ENCODE assay signal across 8 mouse cellular contexts in genomic region chr14:8080718-8081117, GRCm38 (mm10). TPM values are rescaled to one million over a fixed set of nuclear protein-coding genes. Genes with fewer than 3 reads are reported as not detected.
DNase-seq lines count a peak whose midpoint lies in the region; ATAC-seq and TF ChIP-seq lines count a peak whose summit lies in the region.

No protein-coding gene starts in this region.

- 2% methylated on average over 11 of the region's 11 CpGs for WGBS in intestine, embryonic 15.5 days
- 2% methylated on average over 11 of the region's 11 CpGs for WGBS in stomach, postnatal 0 days

- peaks cover 37% of the 10 kb centered on the region for H3K36me3 ChIP-seq in E14TG2a.4 (ENCODE audit: insufficient read depth, low read length)
- 0 out of 2 replicates have a peak, but pooled peaks cover 4% of the 10 kb centered on the region for H3K36me3 ChIP-seq in intestine, embryonic 15.5 days
- peaks cover 7% of the 10 kb centered on the region; the same call in 1 of the 2 replicates for H3K36me3 ChIP-seq in stomach, postnatal 0 days (ENCODE audit: control insufficient read depth, insufficient read depth, low read length)

- no peaks in the 10 kb centered on the region for H3K27me3 ChIP-seq in E14TG2a.4 (ENCODE audit: insufficient read depth, low read length)
- H3K27me3 ChIP-seq in intestine, embryonic 15.5 days (replicated peaks) = no peaks in the 10 kb centered on the region
- H3K27me3 ChIP-seq in stomach, postnatal 0 days (ENCODE audit: control insufficient read depth, insufficient read depth, low read length) = no peaks in the 10 kb centered on the region

- TF ChIP-seq EP300 in stomach, postnatal 0 days (optimal IDR thresholded peaks at IDR 0.05) = no peak

- ATAC-seq in intestine, embryonic 15.5 days = peak; percentile 64
- peak; percentile 30; the same call in 1 of the 2 replicates for ATAC-seq in stomach, postnatal 0 days (ENCODE audit: low FRiP score, low TSS enrichment)

- peak overlapping the region; percentile 71 for H3K4me2 ChIP-seq in intestine, embryonic 15.5 days (replicated peaks)
- H3K4me2 ChIP-seq in stomach, postnatal 0 days (replicated peaks; ENCODE audit: low read depth) = peak overlapping the region; percentile 67

- H3K4me1 ChIP-seq in E14TG2a.4 (replicated peaks; ENCODE audit: low read depth, low read length) = peaks cover 24% of the 10 kb centered on the region
- H3K4me1 ChIP-seq in embryonic fibroblast, embryonic 13.5 days (ENCODE audit: control insufficient read depth, insufficient read depth, low read length) = peaks cover 4% of the 10 kb centered on the region; the same call in 1 of the 2 replicates
- 0 out of 2 replicates have a peak, but pooled peaks cover 3% of the 10 kb centered on the region for H3K4me1 ChIP-seq in intestine, embryonic 15.5 days (replicated peaks)
- H3K4me1 ChIP-seq in stomach, postnatal 0 days (replicated peaks; ENCODE audit: control insufficient read depth, insufficient read depth) = 0 out of 2 replicates have a peak, but pooled peaks cover 4% of the 10 kb centered on the region

- peak overlapping the region; percentile 78 for H3K27ac ChIP-seq in embryonic fibroblast, embryonic 13.5 days (ENCODE audit: insufficient read depth, low read length)
- H3K27ac ChIP-seq in intestine, embryonic 15.5 days = peak overlapping the region; percentile 96
- peak overlapping the region; percentile 98 for H3K27ac ChIP-seq in stomach, postnatal 0 days (replicated peaks)

- no peak for TF ChIP-seq CTCF in E14TG2a.4 (conservative IDR thresholded peaks at IDR 0.05; ENCODE audit: low read length)
- TF ChIP-seq CTCF in embryonic fibroblast, embryonic 13.5 days (IDR thresholded peaks at IDR 0.05; ENCODE audit: borderline replicate concordance, insufficient read depth, low read length) = no peak
- TF ChIP-seq CTCF in stomach, postnatal 0 days (IDR thresholded peaks at IDR 0.05; ENCODE audit: low read depth) = no peak

- no peak for TF ChIP-seq POLR2A in embryonic fibroblast, embryonic 13.5 days (IDR thresholded peaks at IDR 0.05; ENCODE audit: low read depth, low read length)

- peak overlapping the region; percentile 94 for H3K4me3 ChIP-seq in E14TG2a.4 (replicated peaks; ENCODE audit: low read length)
- peak overlapping the region; percentile 55 for H3K4me3 ChIP-seq in embryonic fibroblast, embryonic 13.5 days (ENCODE audit: insufficient read depth, low read length)
- H3K4me3 ChIP-seq in intestine, embryonic 15.5 days (replicated peaks) = peak overlapping the region; percentile 70
- peak overlapping the region; percentile 58 for H3K4me3 ChIP-seq in stomach, postnatal 0 days (ENCODE audit: low read depth, low read length)

- peak overlapping the region; percentile 76 for H3K9ac ChIP-seq in intestine, embryonic 15.5 days
- peak overlapping the region; percentile 82 for H3K9ac ChIP-seq in stomach, postnatal 0 days (ENCODE audit: low read length)

- peak; percentile 14 to 46 for DNase-seq in cerebellum, postnatal 10 days
- no peak for DNase-seq in cerebellum, postnatal 36 days
- peak; percentile 27 for DNase-seq in lung, postnatal 10 days
- peak; percentile 34 for DNase-seq in stomach, postnatal 0 days (ENCODE audit: low spot score)
- no peak for DNase-seq in cerebellum, postnatal 25 days

- peaks cover under 1% of the 10 kb centered on the region; the same call in 1 of the 2 replicates for H3K9me3 ChIP-seq in E14TG2a.4 (ENCODE audit: low read length)
- H3K9me3 ChIP-seq in intestine, embryonic 15.5 days = no peaks in the 10 kb centered on the region
- no peaks in the 10 kb centered on the region for H3K9me3 ChIP-seq in stomach, postnatal 0 days (ENCODE audit: control insufficient read depth, low read length)

RNA-seq across cellular contexts. Expression of gene Rpp14, which starts 0.6 kb away (rescaled TPM):
- 17.8 and 24.1 TPM in 2 replicates for polyA plus RNA-seq in embryonic fibroblast, embryonic 13.5 days (2011; ENCODE audit: insufficient read length, low read depth, missing spikeins)
- 52.1 and 53.7 TPM in 2 replicates for polyA plus RNA-seq in intestine, embryonic 15.5 days (2015; fragmentation: Nextera tagmentation; extraction: Ambion mirVana)
- polyA plus RNA-seq in stomach, postnatal 0 days (2015; fragmentation: Nextera tagmentation; extraction: Ambion mirVana) = 32.6 and 35.0 TPM in 2 replicates

RNA-seq across cellular contexts. Expression of gene Pxk, which starts 17.3 kb away (rescaled TPM):
- polyA plus RNA-seq in embryonic fibroblast, embryonic 13.5 days (2011; ENCODE audit: insufficient read length, low read depth, missing spikeins) = 38.9 and 45.6 TPM in 2 replicates
- polyA plus RNA-seq in intestine, embryonic 15.5 days (2015; fragmentation: Nextera tagmentation; extraction: Ambion mirVana) = 35.2 and 36.3 TPM in 2 replicates
- polyA plus RNA-seq in stomach, postnatal 0 days (2015; fragmentation: Nextera tagmentation; extraction: Ambion mirVana) = 29.4 TPM in 2 replicates

Comparison
In these comparisons a context has a peak if more than half of its experiments do, and no peak if none do; other contexts are left out.
1. DNase-seq: peak in cerebellum, postnatal 10 days (2 of 2), lung, postnatal 10 days (single experiment) and stomach, postnatal 0 days (single experiment); none in cerebellum, postnatal 36 days (0 of 2) and cerebellum, postnatal 25 days (0 of 2).
2. Peak in every context shown above with its lines, with median percentiles within 50 percentile points of each other: H3K4me3 ChIP-seq and H3K27ac ChIP-seq.